Mouse (Mus musculus) cerebellum, postnatal 4 days (tissue): ENCODE data around the gene Steap2.
A peak's percentile ranks its signal among the peaks of the same experiment; 100 is the strongest.

Experiments
- DNase-seq, 2 experiments: peaks; one replicate each; pipeline ENCODE4 v3.0.0; 2022; ENCODE audit warnings: low spot score in 2 of 2, mixed read lengths in 1 of 2

The Steap2 gene

DNA sequence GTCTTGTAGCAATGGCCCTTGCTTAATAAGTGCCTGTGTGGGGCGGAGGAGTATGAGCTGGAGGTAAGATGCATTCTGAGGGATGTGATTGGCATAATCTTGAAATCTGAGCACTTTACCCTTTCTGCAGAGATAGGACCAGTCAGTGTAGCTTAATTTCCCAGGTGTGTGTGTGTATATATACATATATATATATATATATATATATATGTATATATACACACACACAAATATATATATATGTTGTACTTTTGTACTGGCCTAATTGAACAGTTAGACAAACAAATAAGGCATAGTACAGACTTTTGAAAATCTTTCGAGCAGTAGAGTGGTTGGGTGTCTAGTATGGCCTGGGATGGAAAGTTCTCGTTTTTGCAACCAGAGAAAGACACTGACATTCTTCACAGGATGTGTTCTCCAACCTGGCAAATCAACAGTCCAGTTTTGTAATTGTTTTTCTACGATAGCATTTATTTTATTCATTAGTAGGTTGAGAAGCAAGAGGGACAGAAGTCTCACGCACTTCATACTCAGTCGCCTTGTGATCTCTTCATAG is 29.9 kb downstream of the Steap2 start:
- no peak for DNase-seq

DNA sequence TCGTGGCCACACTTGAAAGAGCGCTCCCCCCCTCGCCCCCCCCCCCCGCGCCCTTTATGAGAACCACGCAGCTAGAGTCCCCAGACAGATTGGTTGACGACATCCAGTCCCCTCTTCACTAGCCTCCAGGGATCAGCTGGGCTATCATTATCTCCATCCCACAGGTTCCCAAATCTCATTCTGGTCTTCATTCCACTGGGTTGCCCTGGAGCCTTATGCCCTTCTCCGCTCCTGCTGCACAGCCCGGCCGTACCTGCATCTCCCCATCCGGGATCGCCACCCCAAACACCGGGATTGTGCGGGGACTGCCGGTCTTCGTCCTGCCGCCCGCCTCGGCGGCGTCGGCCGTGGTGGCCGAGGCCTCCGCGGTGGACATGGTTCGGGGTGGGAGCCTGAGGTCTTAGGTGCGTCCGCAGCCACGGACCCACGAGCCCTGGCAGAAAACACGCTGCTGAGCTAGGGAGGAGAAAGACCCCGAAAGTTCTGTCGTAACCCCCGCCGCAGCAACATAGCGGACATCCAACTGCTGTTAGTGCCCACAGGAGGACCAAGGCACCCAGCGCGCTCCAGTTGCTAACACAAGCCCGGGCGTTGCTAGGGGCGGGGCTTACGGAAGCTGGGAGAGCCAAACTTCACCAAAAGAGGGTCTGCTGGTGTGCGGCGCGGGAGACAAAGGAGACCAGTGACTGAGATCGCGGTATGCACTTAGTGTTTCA is 30.6 kb downstream of the Steap2 start, which contains the start of gene Cfap69:
TSS of gene Cfap69 (minus strand) at position 585 of the 716 bp plus-strand sequence.
- peak; percentile 81 to 87 for DNase-seq

DNA sequence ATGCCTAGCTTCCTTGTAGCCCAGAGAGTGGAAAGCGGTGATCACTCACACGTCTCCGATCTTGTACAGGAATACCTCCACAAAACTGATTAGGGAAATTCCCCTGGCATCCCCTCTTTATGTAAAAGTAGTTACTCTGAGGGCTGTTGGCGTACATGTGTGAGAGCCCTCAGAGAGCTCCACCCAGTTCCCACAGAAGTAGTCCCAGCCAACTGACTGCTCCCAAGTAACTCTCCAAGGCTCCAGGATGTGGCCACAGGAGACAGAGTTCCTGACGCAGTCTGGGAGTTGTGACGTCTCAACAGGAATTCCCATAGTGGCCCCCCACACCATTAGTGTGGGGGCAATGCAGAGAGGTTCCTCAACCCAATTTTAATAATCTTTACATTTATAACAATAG is 31.3 kb downstream of the Steap2 start:
- no peak for DNase-seq

DNA sequence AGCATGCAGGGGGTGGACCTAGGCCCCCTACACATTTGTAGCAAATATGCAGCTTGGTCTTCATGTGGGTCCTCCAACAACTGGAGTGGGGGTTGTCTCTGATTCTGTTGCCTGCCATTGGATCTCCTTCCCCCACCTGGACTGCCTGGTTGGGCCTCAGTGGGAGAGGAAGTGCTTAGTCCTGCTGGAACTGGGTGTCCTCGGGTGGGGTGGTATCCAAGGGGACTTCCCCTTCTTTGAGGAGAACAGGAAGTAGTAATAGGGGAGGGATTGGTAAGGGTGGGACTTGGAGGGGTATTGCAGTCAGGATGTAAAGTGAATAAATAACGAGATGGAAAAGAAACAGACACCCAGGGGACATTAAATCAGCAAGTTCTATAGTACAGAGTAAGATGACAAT is 35.7 kb downstream of the Steap2 start:
- no peak for DNase-seq

DNA sequence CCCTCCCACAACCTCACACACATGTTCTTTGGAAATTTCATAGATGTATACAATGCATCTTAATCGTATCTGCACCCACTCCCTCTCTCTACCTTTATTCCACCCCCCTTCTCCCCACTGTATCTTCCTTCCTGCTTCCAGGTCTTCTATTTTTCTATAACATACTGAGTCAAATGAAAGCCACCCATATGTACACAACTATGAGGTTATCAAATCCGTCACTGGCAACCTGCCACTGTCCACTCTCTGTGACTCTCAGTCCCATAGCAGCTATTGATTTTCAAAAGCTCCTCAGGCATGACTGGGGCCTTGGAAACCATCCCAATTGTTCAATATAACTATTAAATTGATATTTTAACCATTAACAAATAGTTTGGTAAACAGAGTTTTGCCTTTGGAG is 36.4 kb downstream of the Steap2 start:
- DNase-seq, result no peak

DNA sequence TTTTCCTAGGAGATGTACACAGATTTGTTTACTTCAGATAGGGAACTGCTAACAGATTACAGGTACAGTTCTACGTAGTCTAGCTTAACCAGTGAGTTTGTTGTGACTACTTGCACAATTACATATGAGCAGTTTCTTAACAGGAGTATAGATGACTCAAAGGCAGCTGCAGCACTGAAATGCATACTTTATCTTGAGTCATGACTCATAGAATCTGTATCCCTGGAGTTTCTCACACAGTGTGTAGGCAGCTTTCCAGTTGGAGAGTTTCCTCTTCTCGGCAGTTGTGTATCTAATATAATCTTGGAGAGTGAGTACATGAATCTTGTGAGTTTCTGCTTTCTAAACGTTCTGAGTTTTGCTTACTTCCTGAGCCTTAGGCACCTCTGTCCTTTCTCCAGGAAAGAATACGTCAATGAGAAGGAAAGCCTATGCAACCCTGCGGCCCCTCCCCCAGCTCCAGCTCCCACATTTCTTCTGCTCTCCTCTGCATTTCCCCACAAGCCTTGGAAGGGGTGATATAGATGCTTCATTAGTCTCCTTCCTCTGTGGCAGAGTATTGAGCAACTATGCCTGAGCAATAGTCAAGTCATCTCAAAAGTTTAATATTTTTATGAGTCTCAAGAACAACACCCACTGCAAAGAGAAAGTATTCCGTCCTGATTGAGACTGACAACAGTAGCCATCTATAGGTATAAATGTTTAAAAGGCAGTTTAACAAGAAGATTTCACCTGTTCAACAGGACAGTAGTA is 45.4 kb downstream of the Steap2 start:
- DNase-seq, result no peak

DNA sequence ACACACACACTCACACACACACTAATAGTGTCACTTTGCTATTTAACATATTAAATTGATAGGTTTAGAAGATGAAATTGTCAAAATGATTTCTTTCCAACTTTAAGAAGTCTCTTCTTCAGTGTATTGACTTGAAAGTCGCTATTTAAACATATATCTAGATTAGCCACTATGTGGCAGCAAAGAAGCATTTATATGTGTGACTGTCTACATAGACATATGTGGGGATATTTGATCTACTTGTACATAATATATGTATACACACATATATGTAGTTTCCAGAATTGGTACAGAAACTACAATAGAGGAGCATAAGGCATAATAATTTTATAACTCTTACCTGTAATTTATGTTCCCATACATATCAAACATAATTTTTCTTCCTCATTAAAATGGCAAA is 48.2 kb downstream of the Steap2 start:
- DNase-seq, result no peak

DNA sequence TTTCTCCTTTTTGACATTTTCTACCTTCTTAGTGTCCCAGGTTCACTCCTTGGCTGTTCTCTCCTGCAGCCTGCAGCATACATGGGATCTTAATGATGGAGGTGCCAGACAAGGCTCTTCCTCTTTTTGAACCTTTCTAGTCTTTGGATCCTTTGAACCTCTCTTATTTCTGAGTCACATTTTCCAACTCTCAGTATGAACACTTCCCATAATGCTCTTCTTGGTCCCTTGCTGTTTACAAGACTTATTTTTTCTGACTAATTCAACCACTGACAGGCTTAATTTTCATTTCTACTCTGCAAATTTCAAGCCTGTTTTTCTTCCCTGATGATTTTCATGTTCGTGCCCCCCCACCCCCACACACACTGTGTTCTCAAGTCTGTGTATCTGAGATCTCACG is 55.9 kb downstream of the Steap2 start:
- DNase-seq, result no peak

DNA sequence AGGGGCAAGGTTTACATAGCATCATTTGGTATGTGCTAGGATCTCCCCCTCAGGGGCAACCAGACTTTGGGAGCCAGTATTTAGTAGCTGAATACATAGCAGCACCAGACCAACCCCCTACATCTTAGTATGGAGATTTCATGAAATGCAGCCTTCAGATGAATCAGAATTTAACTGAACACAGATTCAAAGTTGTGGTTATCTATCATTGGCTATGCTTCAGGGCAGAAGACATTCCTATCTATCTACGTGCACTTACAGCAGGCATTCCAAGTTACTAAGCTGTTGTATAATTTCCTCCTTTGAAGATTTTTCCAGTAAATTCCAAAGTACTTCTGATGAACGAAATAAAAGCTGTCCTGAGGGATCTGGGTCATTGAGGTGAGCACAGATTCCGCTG is 68.9 kb downstream of the Steap2 start:
- no peak for DNase-seq

DNA sequence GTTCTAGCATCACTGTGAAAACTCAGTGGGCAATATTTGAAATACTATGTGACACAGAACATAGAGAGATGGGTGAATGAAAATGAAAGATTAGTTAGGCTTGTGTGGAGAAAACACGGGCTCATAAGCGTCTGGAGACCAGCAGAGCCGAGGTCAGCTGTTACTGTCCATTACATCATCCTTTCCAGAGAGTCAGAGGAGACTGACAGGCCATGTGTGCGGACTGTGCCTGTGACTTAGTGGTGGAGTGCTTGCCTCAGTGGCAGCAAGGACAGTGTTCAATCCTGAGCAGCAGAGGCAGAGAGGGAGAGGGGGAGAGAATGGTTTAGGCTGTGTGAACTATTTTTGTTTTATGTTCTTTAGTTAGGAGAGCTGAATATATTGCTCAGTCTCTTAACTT is 76.0 kb downstream of the Steap2 start:
- no peak for DNase-seq
